Mouse (Mus musculus) liver, embryonic 13.5 days (tissue): ENCODE data around the gene Lgals1. TPM values are rescaled to one million over a fixed set of nuclear protein-coding genes. Genes with fewer than 3 reads are reported as not detected.
A peak's percentile ranks its signal among the peaks of the same experiment; 100 is the strongest.

Experiments used
- ATAC-seq: fragments of 200-750 bp; cut with Nextera tagmentation; 2 replicates; pipeline ENCODE4 v1.8.0; 2017; ENCODE audit warnings: low read depth, mild to moderate bottlenecking, moderate number of reproducible peaks, moderate library complexity
- DNase-seq: peaks from one replicate; pipeline ENCODE4 v3.0.0; 2022
- H3K27ac ChIP-seq: fragments of 300-500 bp; sonication (generic); 2 replicates; pipeline ENCODE4 v1.5.1; 2015; ENCODE audit warnings: moderate library complexity, mild to moderate bottlenecking, inconsistent platforms
- H3K27me3 ChIP-seq: fragments of 300-500 bp; sonication (generic); 2 replicates; pipeline ENCODE4 v1.6.1; 2015; ENCODE audit warnings: mild to moderate bottlenecking, inconsistent platforms
- H3K36me3 ChIP-seq: fragments of 300-500 bp; sonication (generic); 2 replicates; pipeline ENCODE4 v1.6.1; 2015; ENCODE audit warnings: mild to moderate bottlenecking, inconsistent platforms
- H3K4me1 ChIP-seq: fragments of 300-500 bp; sonication (generic); replicated peaks from 2 replicates; pipeline ENCODE4 v1.6.1; 2015; ENCODE audit warnings: inconsistent platforms
- H3K4me2 ChIP-seq: fragments of 300-500 bp; sonication (generic); 2 replicates; pipeline ENCODE4 v1.6.1; 2015; ENCODE audit warnings: inconsistent platforms, mild to moderate bottlenecking, moderate library complexity
- H3K4me3 ChIP-seq: fragments of 300-500 bp; sonication (generic); replicated peaks from 2 replicates; pipeline ENCODE4 v1.5.1; 2015; ENCODE audit warnings: mild to moderate bottlenecking, inconsistent platforms
- H3K9ac ChIP-seq: fragments of 300-500 bp; sonication (generic); 2 replicates; pipeline ENCODE4 v1.6.1; 2015; ENCODE audit warnings: mild to moderate bottlenecking, inconsistent platforms
- H3K9me3 ChIP-seq: fragments of 300-500 bp; sonication (generic); replicated peaks from 2 replicates; pipeline ENCODE4 v1.6.1; 2016; ENCODE audit warnings: inconsistent platforms
- WGBS: fragments of 180-500 bp; shearing (Covaris S2); methylation state at CpG from one replicate; pipeline ENCODE4 v1.1.7; 2015; ENCODE audit not compliant: insufficient replicate concordance; 5-methylcytosine and 5-hydroxymethylcytosine counted together
- polyA plus RNA-seq: library from polyadenylated mRNA; unstranded; fragments of >200 nt; fragmentation: Nextera tagmentation; extraction: Ambion mirVana; gene quantifications from 2 replicates; pipeline ENCODE4 v1.2.1, GENCODE M21; 2015

Gene Lgals1
- polyA plus RNA-seq, 1 experiment from 2014 or later, result 710 TPM

GRCm38 (mm10) chr15:78913632-78914090 is 12.9 kb upstream of the Lgals1 start, which contains the start of gene Pdxp:
TSS of gene Pdxp (plus strand) at chr15:78913919.
- WGBS, result under 1% methylated on average over 51 of the region's 51 CpGs
- Histone ChIP-seq H3K27me3 (no peaks in the 10 kb centered on the region), H3K9me3 (no peaks in the 10 kb centered on the region), H3K4me1 (peaks cover 67% of the 10 kb centered on the region), H3K27ac (peak within 1 kb of the TSS; percentile 78), H3K36me3 (peaks cover 45% of the 10 kb centered on the region), H3K9ac (peak within 1 kb of the TSS; percentile 79), H3K4me3 (peak within 1 kb of the TSS; percentile 74), H3K4me2 (peak within 1 kb of the TSS; percentile 100)
- peak; percentile 88 for ATAC-seq
- peak; percentile 95 for DNase-seq

- H3K36me3 ChIP-seq, result peaks cover 44% of the 10 kb centered on the region
- DNase-seq (no peak), ATAC-seq (peak; percentile 56)
- H3K4me2 ChIP-seq, result peak overlapping the region; percentile 100
- no peaks in the 10 kb centered on the region for H3K27me3 ChIP-seq
- no peaks in the 10 kb centered on the region for H3K9me3 ChIP-seq
- H3K4me3 ChIP-seq, result peak overlapping the region; percentile 74
- H3K4me1 ChIP-seq, result peaks cover 65% of the 10 kb centered on the region
- H3K9ac ChIP-seq, result peak overlapping the region; percentile 79
- peak overlapping the region; percentile 78 for H3K27ac ChIP-seq
- WGBS, result under 1% methylated on average over 87 of the region's 87 CpGs
Observed at GRCm38 (mm10) chr15:78914091-78914822, 12.3 kb upstream of the Lgals1 start.

GRCm38 (mm10) chr15:78914823-78915659 is 11.5 kb upstream of the Lgals1 start:
- H3K27me3 ChIP-seq, result no peaks in the 10 kb centered on the region
- no peak for DNase-seq
- no peak for ATAC-seq
- H3K36me3 ChIP-seq, result peaks cover 39% of the 10 kb centered on the region
- H3K4me1 ChIP-seq, result peaks cover 71% of the 10 kb centered on the region
- 37% methylated on average over 8 of the region's 8 CpGs for WGBS
- no peaks in the 10 kb centered on the region for H3K9me3 ChIP-seq
- H3K4me2 ChIP-seq, result peak overlapping the region; percentile 100
- H3K9ac ChIP-seq, result peak overlapping the region; percentile 79
- H3K27ac ChIP-seq, result peak overlapping the region; percentile 25
- H3K4me3 ChIP-seq, result peak overlapping the region; percentile 74

- peak overlapping the region; percentile 74 for H3K4me3 ChIP-seq
- no peaks in the 10 kb centered on the region for H3K27me3 ChIP-seq
- peak overlapping the region; percentile 26; the same call in 1 of the 2 replicates for H3K27ac ChIP-seq
- H3K4me1 ChIP-seq, result peaks cover 77% of the 10 kb centered on the region
- WGBS, result under 1% methylated on average over 8 of the region's 8 CpGs
- H3K9ac ChIP-seq, result peak overlapping the region; percentile 79; the same call in 1 of the 2 replicates
- ATAC-seq, result peak; percentile 27; the same call in 1 of the 2 replicates
- DNase-seq, result peak; percentile 58
- peaks cover 33% of the 10 kb centered on the region for H3K36me3 ChIP-seq
- no peaks in the 10 kb centered on the region for H3K9me3 ChIP-seq
- H3K4me2 ChIP-seq, result peak overlapping the region; percentile 100
Observed at GRCm38 (mm10) chr15:78915660-78916017, 10.9 kb upstream of the Lgals1 start.

GRCm38 (mm10) chr15:78916052-78916826 is 10.3 kb upstream of the Lgals1 start:
- ATAC-seq, result no peak
- H3K36me3 ChIP-seq, result peaks cover 27% of the 10 kb centered on the region
- H3K9ac ChIP-seq, result peak overlapping the region; percentile 34; the same call in 1 of the 2 replicates
- H3K4me3 ChIP-seq, result peak overlapping the region; percentile 0; the same call in 1 of the 2 replicates
- no peaks in the 10 kb centered on the region for H3K9me3 ChIP-seq
- H3K27ac ChIP-seq, result 0 out of 2 replicates have a peak overlapping the region, but pooled peaks have one; percentile 26
- H3K27me3 ChIP-seq, result no peaks in the 10 kb centered on the region
- H3K4me2 ChIP-seq, result peak overlapping the region; percentile 100
- WGBS, result 76% methylated on average over 12 of the region's 12 CpGs
- no peak for DNase-seq
- peaks cover 80% of the 10 kb centered on the region for H3K4me1 ChIP-seq

- WGBS, result 89% methylated on average over 23 of the region's 23 CpGs
- H3K4me1 ChIP-seq, result peaks cover 85% of the 10 kb centered on the region
- peaks cover 21% of the 10 kb centered on the region for H3K36me3 ChIP-seq
- H3K4me2 ChIP-seq, result no peak overlapping the region
- H3K27me3 ChIP-seq, result no peaks in the 10 kb centered on the region
- no peak overlapping the region for H3K9ac ChIP-seq
- H3K9me3 ChIP-seq, result no peaks in the 10 kb centered on the region
- DNase-seq (no peak), ATAC-seq (no peak)
- 0 out of 2 replicates have a peak overlapping the region, but pooled peaks have one; percentile 23 for H3K27ac ChIP-seq
- no peak overlapping the region for H3K4me3 ChIP-seq
Observed at GRCm38 (mm10) chr15:78918126-78918525, 8.4 kb upstream of the Lgals1 start.

- Histone ChIP-seq H3K27ac (peak overlapping the region; percentile 53), H3K4me1 (peaks cover 85% of the 10 kb centered on the region)
Observed at GRCm38 (mm10) chr15:78919914-78920313, 6.6 kb upstream of the Lgals1 start.

GRCm38 (mm10) chr15:78922700-78923099 is 3.8 kb upstream of the Lgals1 start:
- Histone ChIP-seq H3K9me3 (no peaks in the 10 kb centered on the region), H3K27me3 (no peaks in the 10 kb centered on the region), H3K4me1 (peaks cover 88% of the 10 kb centered on the region), H3K9ac (peak overlapping the region; percentile 79), H3K36me3 (peaks cover 13% of the 10 kb centered on the region), H3K27ac (peak overlapping the region; percentile 99), H3K4me2 (peak overlapping the region; percentile 80), H3K4me3 (peak overlapping the region; percentile 55)
- ATAC-seq (peak; percentile 81), DNase-seq (peak; percentile 87)
- 18% methylated on average over 7 of the region's 7 CpGs for WGBS

More at GRCm38 (mm10) chr15:78919914-78920313, 6.6 kb upstream of the Lgals1 start:
- Histone ChIP-seq H3K4me2 (no peak overlapping the region), H3K9me3 (no peaks in the 10 kb centered on the region), H3K36me3 (peaks cover 21% of the 10 kb centered on the region), H3K27me3 (no peaks in the 10 kb centered on the region), H3K4me3 (no peak overlapping the region), H3K9ac (no peak overlapping the region)
- no peak for DNase-seq
- ATAC-seq, result no peak
- 79% methylated on average over 12 of the region's 12 CpGs for WGBS

GRCm38 (mm10) chr15:78923585-78923984 is 2.9 kb upstream of the Lgals1 start:
- DNase-seq, result peak; percentile 83
- H3K4me3 ChIP-seq, result peak overlapping the region; percentile 55
- peak; percentile 78 for ATAC-seq

GRCm38 (mm10) chr15:78925129-78925528 is 1.4 kb upstream of the Lgals1 start:
- Histone ChIP-seq H3K4me2 (peak overlapping the region; percentile 95), H3K4me3 (no peak overlapping the region), H3K4me1 (peaks cover 91% of the 10 kb centered on the region), H3K9me3 (no peaks in the 10 kb centered on the region), H3K36me3 (peaks cover 10% of the 10 kb centered on the region), H3K27ac (peak overlapping the region; percentile 99), H3K27me3 (no peaks in the 10 kb centered on the region), H3K9ac (peak overlapping the region; percentile 78)
- ATAC-seq, result no peak
- DNase-seq, result no peak
- 53% methylated on average over 8 of the region's 8 CpGs for WGBS

More at GRCm38 (mm10) chr15:78923585-78923984, 2.9 kb upstream of the Lgals1 start:
- Histone ChIP-seq H3K4me2 (peak overlapping the region; percentile 80), H3K27me3 (no peaks in the 10 kb centered on the region), H3K9me3 (no peaks in the 10 kb centered on the region), H3K27ac (peak overlapping the region; percentile 99), H3K4me1 (peaks cover 94% of the 10 kb centered on the region), H3K36me3 (peaks cover 7% of the 10 kb centered on the region), H3K9ac (peak overlapping the region; percentile 79)
- 17% methylated on average over 6 of the region's 6 CpGs for WGBS
